Mouse (Mus musculus) urinary bladder, adult 2 months (tissue): ENCODE measurements around the gene Dok1. TPM values are rescaled to one million over a fixed set of nuclear protein-coding genes. Genes with fewer than 3 reads are reported as not detected.
A peak's percentile ranks its signal among the peaks of the same experiment; 100 is the strongest.

Experiments used
- DNase-seq: peaks from one replicate; pipeline ENCODE4 v3.0.0; 2022; ENCODE audit warnings: low spot score
- polyA plus RNA-seq: library from polyadenylated mRNA; depleted of rRNA; stranded (reverse); fragments of >200 nt; gene quantifications from 2 replicates; pipeline ENCODE4 v1.2.3, GENCODE M21; 2012; rRNA removed

The Dok1 gene
- polyA plus RNA-seq: 18.3 and 20.8 TPM in 2 replicates

DNA sequence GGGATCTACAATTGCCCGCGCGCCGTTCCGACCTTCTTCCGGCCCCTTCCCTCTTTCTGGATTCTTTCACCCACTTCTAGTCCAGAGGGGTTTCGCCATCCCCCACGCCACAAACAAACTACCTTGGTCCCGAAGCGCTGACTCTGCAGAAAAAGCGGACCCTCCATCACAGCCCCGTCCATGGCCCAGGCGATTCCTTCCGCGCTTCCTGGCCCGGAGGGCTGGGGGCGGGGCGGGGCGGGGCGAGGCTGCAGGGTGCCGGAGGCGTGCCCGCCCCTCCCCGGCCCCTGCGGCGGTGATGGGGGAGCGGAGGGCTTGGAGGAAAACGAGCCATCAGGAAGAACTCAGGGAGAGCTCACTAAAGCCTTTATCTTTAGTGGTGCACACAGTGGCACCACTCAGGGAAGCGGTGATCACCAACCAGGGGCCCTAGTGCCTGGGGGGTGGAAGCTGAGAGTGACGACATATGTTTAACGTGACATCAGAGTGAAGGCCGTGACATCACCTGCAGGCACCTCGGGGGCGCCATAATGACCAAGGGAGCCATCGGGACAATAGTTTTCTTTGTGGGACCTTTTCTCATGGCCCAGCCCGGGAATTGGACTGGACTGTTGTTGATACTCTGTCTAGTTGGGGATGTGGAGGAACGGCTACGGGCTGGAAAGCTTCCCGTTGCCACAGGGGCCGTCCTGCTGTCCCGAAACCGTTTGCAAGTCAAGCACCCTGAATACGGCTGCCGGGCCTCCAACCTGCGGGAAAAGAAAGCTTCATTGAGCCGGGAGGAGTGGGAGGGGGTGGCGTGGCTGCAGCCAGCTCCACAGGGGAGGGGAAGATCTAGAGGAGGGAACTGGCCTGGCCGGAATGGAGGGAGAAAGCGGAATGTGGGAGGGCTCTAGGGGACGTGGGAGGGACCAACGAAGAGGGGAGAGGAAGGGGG lies at the start of gene Dok1, which contains the start of gene Loxl3:
Gene Dok1, minus strand, starts transcription at position 223 of the 937 bp plus-strand sequence.
Gene Loxl3, plus strand, starts transcription at position 925 of the 937 bp plus-strand sequence.
- peak; percentile 61 for DNase-seq

DNA sequence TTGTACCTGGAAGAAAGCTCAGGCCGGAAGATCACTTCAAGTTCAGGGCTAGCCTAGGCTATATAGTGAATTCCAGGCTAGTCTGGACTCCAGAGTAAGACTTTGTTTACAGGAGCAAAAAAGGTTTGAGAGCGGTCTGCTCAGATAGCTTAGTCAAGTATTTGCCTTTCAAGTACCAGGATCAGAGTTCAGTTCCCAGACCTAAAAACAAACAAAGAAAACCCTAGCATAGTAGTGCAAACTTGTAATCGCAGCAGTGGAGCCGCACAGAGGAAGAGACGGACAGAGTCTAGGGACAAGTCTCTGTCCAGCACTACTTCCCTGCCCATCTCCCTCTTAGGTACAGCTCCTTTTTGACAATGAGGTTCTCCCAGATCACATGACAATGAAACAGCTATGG lies 46.9 kb upstream of the Dok1 start:
- no peak for DNase-seq

- peak; percentile 98 for DNase-seq
Measured at GRCm38 (mm10) chr6:83078324-83078858, 45.1 kb upstream of the Dok1 start.

DNA sequence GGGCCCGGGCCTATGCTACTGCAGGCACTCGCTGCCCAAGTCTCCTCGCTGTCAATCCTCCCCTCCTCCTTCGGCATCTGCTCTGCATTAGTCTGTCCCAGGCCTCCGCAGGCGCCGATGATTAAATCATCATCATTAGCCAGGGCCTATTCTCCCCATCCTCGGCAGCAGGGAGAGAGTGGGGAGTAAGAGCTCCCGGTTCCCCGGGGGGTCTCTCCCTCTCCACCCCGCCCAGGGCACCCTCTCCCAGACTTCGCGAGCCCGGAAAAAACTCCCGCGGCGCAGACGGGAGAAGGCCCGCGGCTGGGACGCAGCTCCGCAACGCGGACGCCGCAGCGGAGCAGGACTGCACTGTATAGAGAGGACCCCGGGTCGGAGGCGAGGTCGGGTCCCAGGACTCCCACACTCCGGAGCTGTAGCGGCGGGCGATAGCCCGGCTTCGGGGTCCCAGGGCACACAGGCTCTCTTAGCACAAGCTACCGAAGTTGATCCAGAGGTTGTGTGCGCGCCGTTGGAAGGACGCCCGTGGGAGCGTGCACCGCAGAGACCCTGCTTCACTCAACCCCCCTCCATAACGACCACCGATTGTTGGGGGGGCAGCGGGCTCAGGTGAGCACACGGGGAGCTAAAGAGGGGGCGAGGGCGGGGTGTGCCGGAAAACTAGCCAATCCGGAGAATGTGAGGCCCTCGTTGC lies 44.5 kb upstream of the Dok1 start, which contains the start of gene Pcgf1:
Gene Pcgf1, plus strand, starts transcription at position 240 of the 694 bp plus-strand sequence.
- no peak for DNase-seq

- no peak for DNase-seq
Measured at GRCm38 (mm10) chr6:83074979-83075378, 41.7 kb upstream of the Dok1 start.

GRCm38 (mm10) chr6:83071220-83071619 lies 37.9 kb upstream of the Dok1 start:
- no peak for DNase-seq

- no peak for DNase-seq
Measured at GRCm38 (mm10) chr6:83070311-83071219, 37.3 kb upstream of the Dok1 start.

GRCm38 (mm10) chr6:83070247-83070310 lies 36.8 kb upstream of the Dok1 start, which contains the start of gene Tlx2:
Gene Tlx2 (minus strand): TSS chr6:83070293.
- no peak for DNase-seq

GRCm38 (mm10) chr6:83069488-83070246 lies 36.4 kb upstream of the Dok1 start:
- DNase-seq: no peak

DNA sequence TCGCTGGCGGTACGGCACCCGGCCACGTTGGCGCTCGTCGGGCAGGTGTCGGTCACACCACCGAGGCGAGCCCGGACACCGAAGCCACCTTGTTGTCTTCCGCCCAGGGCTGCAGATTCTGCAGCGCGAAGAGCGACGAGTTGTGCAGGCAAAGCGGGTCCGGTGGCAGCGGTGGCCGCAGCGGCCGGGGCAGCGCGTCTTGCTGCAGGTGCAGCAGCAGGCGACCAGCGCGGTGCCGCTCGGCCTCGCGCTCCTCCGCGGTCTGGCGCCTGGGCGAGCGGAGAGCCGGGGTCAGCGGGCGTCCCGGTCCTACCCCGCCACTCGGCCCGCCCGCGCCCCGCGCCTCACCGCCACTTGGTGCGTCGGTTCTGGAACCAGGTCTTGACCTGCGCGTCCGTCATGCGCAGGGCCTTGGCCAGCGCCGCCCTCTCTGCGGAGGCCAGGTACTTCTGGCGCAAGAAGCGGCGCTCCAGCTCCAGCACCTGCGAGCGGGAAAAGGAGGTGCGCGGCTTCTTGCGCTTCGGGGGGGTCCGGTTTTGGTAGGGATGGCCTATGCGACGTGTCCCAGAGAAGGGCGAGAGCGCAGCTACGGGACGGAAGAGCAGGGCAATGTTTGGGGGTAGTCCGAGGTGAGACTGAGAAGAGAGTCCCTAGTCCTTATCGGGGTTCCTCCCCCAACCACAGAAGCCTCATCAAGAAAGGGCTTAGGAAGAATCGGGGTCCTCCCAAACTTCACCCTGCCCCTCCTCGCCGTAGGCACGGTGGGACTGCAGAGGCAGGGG lies 35.6 kb upstream of the Dok1 start:
- DNase-seq: no peak

GRCm38 (mm10) chr6:83068221-83068620 lies 35.0 kb upstream of the Dok1 start:
- DNase-seq: no peak

GRCm38 (mm10) chr6:83066441-83066840 lies 33.2 kb upstream of the Dok1 start:
- DNase-seq: no peak

GRCm38 (mm10) chr6:83065995-83066394 lies 32.7 kb upstream of the Dok1 start:
- DNase-seq: no peak

DNA sequence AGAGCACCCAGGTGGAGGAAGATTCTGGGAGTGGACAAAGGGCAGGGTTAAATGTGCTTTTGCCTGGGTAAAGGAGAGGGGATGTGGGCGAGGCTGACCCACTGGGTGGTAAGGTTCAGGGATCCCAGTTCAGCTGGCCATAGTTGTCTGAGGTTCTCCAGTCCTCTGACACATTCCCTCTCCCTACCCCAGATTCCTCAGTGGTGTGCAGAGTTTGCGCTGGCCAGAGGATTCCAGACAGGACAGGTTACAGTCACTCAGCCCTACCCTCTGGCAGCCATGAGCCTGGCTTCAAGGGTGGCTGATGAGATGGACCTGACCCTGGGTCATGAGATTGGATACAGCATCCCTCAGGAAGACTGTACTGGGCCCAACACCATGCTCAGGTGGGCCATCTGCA lies 25.5 kb upstream of the Dok1 start:
- no peak for DNase-seq

DNA sequence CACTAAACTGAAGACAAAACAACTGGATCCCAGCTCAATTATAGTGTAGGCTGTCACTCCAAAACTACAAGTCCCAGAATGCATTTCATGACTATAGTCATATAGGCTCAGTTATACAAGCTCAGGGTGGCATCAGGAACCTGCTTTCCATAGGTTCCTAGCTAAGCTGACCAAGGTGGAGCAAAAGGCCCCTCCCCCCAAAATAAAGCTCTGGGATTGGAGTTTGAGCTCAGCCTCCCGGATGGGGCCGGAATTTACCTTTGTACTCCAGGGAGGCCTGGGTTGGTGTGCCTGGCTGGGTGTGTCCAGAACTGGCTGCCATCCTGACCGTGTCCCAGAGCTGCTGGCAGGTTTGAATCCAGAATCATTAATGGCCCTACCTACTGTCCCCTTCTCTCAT lies 24.5 kb upstream of the Dok1 start, which contains the start of gene Dqx1:
Gene Dqx1, plus strand, starts transcription at position 55 of the 400 bp plus-strand sequence.
- no peak for DNase-seq

GRCm38 (mm10) chr6:83054871-83055431 lies 21.7 kb upstream of the Dok1 start, which contains the start of gene Htra2:
Gene Htra2 (minus strand): TSS chr6:83055273.
- DNase-seq: no peak

DNA sequence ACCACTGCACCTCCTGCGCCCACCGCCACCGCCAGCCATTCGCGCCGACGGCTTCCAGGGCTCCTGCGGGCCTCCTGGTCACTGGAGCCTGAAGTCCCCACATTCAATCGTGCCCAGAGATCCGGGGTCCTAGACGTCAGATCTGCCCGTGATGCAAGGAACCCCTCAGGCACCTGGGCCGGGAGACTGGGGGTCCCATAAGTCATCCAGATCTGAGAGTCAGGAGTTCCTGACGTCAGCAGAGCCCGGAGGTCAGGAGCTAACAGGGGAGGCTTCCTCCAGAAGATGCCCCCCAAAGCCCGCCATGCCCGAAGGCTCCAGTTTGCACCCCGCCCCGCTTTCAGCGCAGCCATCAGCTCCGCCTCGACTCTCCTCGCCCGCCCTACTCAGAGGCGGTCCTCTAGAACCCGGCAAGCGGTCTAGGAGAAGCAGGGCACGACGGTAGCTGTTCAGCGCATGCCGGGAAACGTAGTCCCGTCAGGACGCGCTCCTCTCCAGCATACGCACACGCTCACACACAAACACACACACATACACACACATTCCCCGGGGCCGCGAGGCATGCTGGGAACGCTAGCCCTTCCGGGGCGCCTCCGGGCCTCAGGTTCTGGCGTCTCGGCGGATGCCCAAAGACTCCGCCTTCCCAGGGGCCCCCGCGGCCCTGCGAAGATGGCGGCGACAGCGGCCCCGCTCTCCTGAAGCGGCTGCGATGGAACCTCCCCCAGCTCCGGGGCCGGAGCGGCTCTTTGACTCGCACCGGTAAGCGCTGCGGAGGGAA lies 21.0 kb upstream of the Dok1 start, which contains the start of gene Aup1:
Gene Aup1, plus strand, starts transcription at position 448 of the 778 bp plus-strand sequence.
- peak; percentile 88 for DNase-seq

- no peak for DNase-seq
Measured at GRCm38 (mm10) chr6:83053136-83053960, 20.1 kb upstream of the Dok1 start.
